ENCODE assay signal across 29 mouse cellular contexts in genomic region chr8:18460609-18461008, GRCm38 (mm10).
DNase-seq lines count a peak whose midpoint lies in the region; TF ChIP-seq lines count a peak whose summit lies in the region.
"Had no signal": no experiment of that assay in that cellular context is flagged by ENCODE, and none has a peak within 500 bp of the region (broad histone marks: within the 10 kb centered on the region; RNA-seq: fewer than 3 reads in every experiment).

No protein-coding gene starts in this region.

- no peak overlapping the region for H3K27ac ChIP-seq in CH12.LX (ENCODE audit: insufficient read depth, low read depth)
- H3K27ac ChIP-seq in ES-Bruce4 (ENCODE audit: insufficient read depth, low read length) = no peak overlapping the region
- no peak overlapping the region for H3K27ac ChIP-seq in MEL (ENCODE audit: control insufficient read depth, low read depth, low read length)
- no peak overlapping the region for H3K27ac ChIP-seq in cerebellum, adult 2 months (ENCODE audit: insufficient read depth, low read length)
- H3K27ac ChIP-seq: embryonic facial prominence, embryonic 10.5 days; embryonic facial prominence, embryonic 13.5 days; forebrain, embryonic 10.5 days; forebrain, embryonic 13.5 days; heart, embryonic 15.5 days; hindbrain, embryonic 10.5 days; hindbrain, embryonic 13.5 days; intestine, embryonic 15.5 days had no signal

- H3K36me3 ChIP-seq in CH12.LX (replicated peaks in 1 of 2; ENCODE audit: control insufficient read depth in 1 of 2, insufficient read depth in 1 of 2, low read length in 1 of 2) (no peaks in the 10 kb centered on the region), ES-Bruce4 (ENCODE audit: control insufficient read depth, insufficient read depth, low read length, poor library complexity, severe bottlenecking) (no peaks in the 10 kb centered on the region), MEL (ENCODE audit: control insufficient read depth in 1 of 2, insufficient read depth in 2 of 2, low read length in 2 of 2) (no peaks in the 10 kb centered on the region)
- H3K36me3 ChIP-seq: embryonic facial prominence, embryonic 10.5 days; embryonic facial prominence, embryonic 13.5 days; forebrain, embryonic 10.5 days; heart, embryonic 12.5 days; heart, embryonic 15.5 days; hindbrain, embryonic 10.5 days; hindbrain, embryonic 13.5 days; intestine, embryonic 15.5 days had no signal

- H3K4me1 ChIP-seq in CH12.LX (ENCODE audit: control insufficient read depth in 1 of 2, insufficient read depth in 2 of 2) (peaks cover 0 to 4% of the 10 kb centered on the region in 2 experiments; a peak in 1 of 4 replicates), ES-Bruce4 (ENCODE audit: control insufficient read depth, insufficient read depth, low read length) (no peaks in the 10 kb centered on the region), MEL (ENCODE audit: control insufficient read depth in 1 of 2, insufficient read depth in 2 of 2, low read length in 2 of 2) (no peaks in the 10 kb centered on the region)
- no peaks in the 10 kb centered on the region for H3K4me1 ChIP-seq in cerebellum, adult 2 months (ENCODE audit: control insufficient read depth, insufficient read depth, low read length)
- H3K4me1 ChIP-seq: embryonic facial prominence, embryonic 10.5 days; embryonic facial prominence, embryonic 13.5 days; forebrain, embryonic 10.5 days; forebrain, embryonic 13.5 days; heart, embryonic 12.5 days; heart, embryonic 15.5 days; hindbrain, embryonic 10.5 days; hindbrain, embryonic 13.5 days; intestine, embryonic 15.5 days had no signal

- TF ChIP-seq POLR2A in CH12.LX (IDR thresholded peaks at IDR 0.05; ENCODE audit: low read depth, low read length) (no peak), ES-Bruce4 (IDR thresholded peaks at IDR 0.05; ENCODE audit: insufficient read depth, low read length) (no peak), MEL (IDR thresholded peaks at IDR 0.05; ENCODE audit: control insufficient read depth in 1 of 2, insufficient read depth in 1 of 2, low read depth in 1 of 2, low read length in 2 of 2, poor library complexity in 1 of 2) (no peak)
- no peak for TF ChIP-seq POLR2A in cerebellum, adult 2 months (IDR thresholded peaks at IDR 0.05; ENCODE audit: borderline replicate concordance, insufficient read depth, low read length)

- TF ChIP-seq EP300 in CH12.LX (IDR thresholded peaks at IDR 0.05; ENCODE audit: low read length) (no peak), ES-Bruce4 (IDR thresholded peaks at IDR 0.05; ENCODE audit: insufficient read depth, low read depth, low read length) (no peak), MEL (IDR thresholded peaks at IDR 0.05; ENCODE audit: low read depth in 1 of 2, low read length in 2 of 2) (no peak)

- WGBS in cerebellum, adult 2 months = 67% methylated on average over 4 of the region's 4 CpGs

- no peak overlapping the region for H3K4me2 ChIP-seq in CH12.LX (ENCODE audit: insufficient read depth, low read depth, poor library complexity, severe bottlenecking)
- H3K4me2 ChIP-seq: embryonic facial prominence, embryonic 13.5 days; forebrain, embryonic 13.5 days; heart, embryonic 12.5 days; heart, embryonic 15.5 days; hindbrain, embryonic 13.5 days; intestine, embryonic 15.5 days had no signal

- TF ChIP-seq CTCF in CH12.LX (conservative IDR thresholded peaks at IDR 0.05 in 1 of 2, IDR thresholded peaks at IDR 0.05 in 1 of 2; ENCODE audit: low read depth in 2 of 2, low read length in 2 of 2) (no peak), ES-Bruce4 (IDR thresholded peaks at IDR 0.05; ENCODE audit: low read depth, low read length) (peak; percentile 56), MEL (IDR thresholded peaks at IDR 0.05 in 2 of 3, conservative IDR thresholded peaks at IDR 0.05 in 1 of 3; ENCODE audit: control insufficient read depth in 1 of 3, insufficient read depth in 1 of 3, low read depth in 2 of 3, low read length in 3 of 3, poor library complexity in 1 of 3, severe bottlenecking in 1 of 3) (no peak)
- TF ChIP-seq CTCF in cerebellum, adult 2 months (IDR thresholded peaks at IDR 0.05; ENCODE audit: borderline replicate concordance, insufficient read depth, low read depth, low read length) = no peak

- DNase-seq in CH12.LX (ENCODE audit: extremely low read depth) = no peak
- peak; percentile 1 for DNase-seq in MEL (ENCODE audit: low read depth, low spot score)
- peak; percentile 24 for DNase-seq in WW6 (ENCODE audit: low read depth, low spot score)
- no peak for DNase-seq in cerebellum, adult 2 months
- no peak for DNase-seq in cerebellum, postnatal 25 days
- DNase-seq in retina, embryonic 14.5 days (ENCODE audit: low spot score) = no peak
- DNase-seq: adrenal gland, adult 8-10 months; adrenal gland, postnatal 25 days; B cell, adult 2 months; cerebellum, adult 11-12 months; cerebellum, adult 9-10 months; cerebellum, postnatal 36 days; embryo, embryonic 11 days; gastrocnemius, postnatal 25 days; heart, adult 18-20 months; heart, postnatal 10 days; heart, postnatal 36 days; kidney, adult 11 months; kidney, adult 8-10 months had no signal

- peak; percentile 12 for TF ChIP-seq RAD21 in CH12.LX (IDR thresholded peaks at IDR 0.05; ENCODE audit: low read depth, low read length)
- no peak; the same call in 1 of the 2 replicates for TF ChIP-seq RAD21 in MEL (IDR thresholded peaks at IDR 0.05; ENCODE audit: low read depth, low read length)

- no peaks in the 10 kb centered on the region for H3K79me2 ChIP-seq in CH12.LX (replicated peaks; ENCODE audit: control insufficient read depth, extremely low read depth, insufficient read depth, poor library complexity, severe bottlenecking)
- no peaks in the 10 kb centered on the region for H3K79me2 ChIP-seq in MEL (ENCODE audit: control insufficient read depth, insufficient read depth, low read length, poor library complexity)

- H3K27me3 ChIP-seq in CH12.LX (replicated peaks) = peaks cover 33% of the 10 kb centered on the region
- H3K27me3 ChIP-seq in ES-Bruce4 (ENCODE audit: control insufficient read depth, insufficient read depth, low read length, poor library complexity, severe bottlenecking) = no peaks in the 10 kb centered on the region
- H3K27me3 ChIP-seq in MEL (ENCODE audit: control insufficient read depth in 1 of 2, insufficient read depth in 2 of 2, low read length in 2 of 2) = no peaks in the 10 kb centered on the region
- no peaks in the 10 kb centered on the region for H3K27me3 ChIP-seq in cerebellum, adult 2 months (ENCODE audit: control insufficient read depth, insufficient read depth, low read length)
- H3K27me3 ChIP-seq: embryonic facial prominence, embryonic 13.5 days; forebrain, embryonic 13.5 days; heart, embryonic 12.5 days; heart, embryonic 15.5 days; hindbrain, embryonic 13.5 days; intestine, embryonic 15.5 days had no signal

- dilution Hi-C loops in CH12.LX (cut with MboI; ENCODE audit: extremely low pct_ligation_motif_present, extremely low pct_unique_long_range_greater_than_20kb, low sequenced_read_pairs) = no loop called here

- H3K4me3 ChIP-seq in CH12.LX (replicated peaks in 1 of 3; ENCODE audit: low read depth in 2 of 3, low read length in 2 of 3, poor library complexity in 1 of 3) (no peak overlapping the region), ES-Bruce4 (ENCODE audit: low read depth, low read length) (no peak overlapping the region), MEL (ENCODE audit: control insufficient read depth in 1 of 2, insufficient read depth in 1 of 2, low read depth in 2 of 2, low read length in 2 of 2) (no peak overlapping the region)
- H3K4me3 ChIP-seq in cerebellum, adult 2 months (replicated peaks; ENCODE audit: insufficient read depth, low read depth, low read length) = no peak overlapping the region
- H3K4me3 ChIP-seq: embryonic facial prominence, embryonic 10.5 days; embryonic facial prominence, embryonic 13.5 days; forebrain, embryonic 10.5 days; forebrain, embryonic 13.5 days; heart, embryonic 12.5 days; heart, embryonic 15.5 days; hindbrain, embryonic 10.5 days; hindbrain, embryonic 13.5 days; intestine, embryonic 15.5 days had no signal

- no peaks in the 10 kb centered on the region for H3K9me3 ChIP-seq in CH12.LX (replicated peaks; ENCODE audit: low read length)
- H3K9me3 ChIP-seq in ES-Bruce4 (replicated peaks; ENCODE audit: control insufficient read depth, insufficient read depth, low read length, poor library complexity, severe bottlenecking) = no peaks in the 10 kb centered on the region; the same call in 1 of the 2 replicates
- no peaks in the 10 kb centered on the region for H3K9me3 ChIP-seq in MEL (replicated peaks; ENCODE audit: insufficient read depth, low read length)
- H3K9me3 ChIP-seq: embryonic facial prominence, embryonic 10.5 days; embryonic facial prominence, embryonic 13.5 days; forebrain, embryonic 10.5 days; forebrain, embryonic 13.5 days; heart, embryonic 12.5 days; heart, embryonic 15.5 days; hindbrain, embryonic 10.5 days; hindbrain, embryonic 13.5 days; intestine, embryonic 15.5 days had no signal

- no peak overlapping the region for H3K9ac ChIP-seq in CH12.LX (ENCODE audit: insufficient read depth, low read depth)
- H3K9ac ChIP-seq in ES-Bruce4 (ENCODE audit: low read depth, poor library complexity, severe bottlenecking) = no peak overlapping the region
- no peak overlapping the region for H3K9ac ChIP-seq in MEL (ENCODE audit: control insufficient read depth, low read depth, low read length, poor library complexity, severe bottlenecking)
- H3K9ac ChIP-seq: embryonic facial prominence, embryonic 13.5 days; forebrain, embryonic 13.5 days; heart, embryonic 12.5 days; heart, embryonic 15.5 days; hindbrain, embryonic 13.5 days; intestine, embryonic 15.5 days had no signal

- in situ Hi-C loops in CH12.LX (cut with MboI; ENCODE audit: low pct_ligation_motif_present, low pct_unique_long_range_greater_than_20kb, low sequenced_read_pairs) = no loop called here

TF ChIP-seq in CH12.LX, 34 proteins besides CTCF, POLR2A, EP300 and RAD21 (continues in another document):
- TF ChIP-seq USF2 (conservative IDR thresholded peaks at IDR 0.05; ENCODE audit: low read depth, low read length) = no peak
- TF ChIP-seq MAZ (IDR thresholded peaks at IDR 0.05; ENCODE audit: low read depth, low read length) = no peak
- no peak for TF ChIP-seq MAX (IDR thresholded peaks at IDR 0.05; ENCODE audit: low read length)
- no peak for TF ChIP-seq MXI1 (IDR thresholded peaks at IDR 0.05; ENCODE audit: low read depth, low read length)
- TF ChIP-seq ZKSCAN1 (IDR thresholded peaks at IDR 0.05; ENCODE audit: borderline replicate concordance, low read depth, low read length) = no peak
- TF ChIP-seq TBP (conservative IDR thresholded peaks at IDR 0.05; ENCODE audit: low read depth, low read length) = no peak

TF ChIP-seq in MEL, 35 proteins besides CTCF, POLR2A, EP300 and RAD21 (continues in another document):
- TF ChIP-seq MAX (IDR thresholded peaks at IDR 0.05; ENCODE audit: low read length) (no peak), MEF2A (IDR thresholded peaks at IDR 0.05; ENCODE audit: extremely low read depth, insufficient replicate concordance, low read depth, low read length, poor library complexity, severe bottlenecking) (no peak), MAFK (IDR thresholded peaks at IDR 0.05; ENCODE audit: borderline replicate concordance, low read depth, low read length) (no peak), ZNF384 (IDR thresholded peaks at IDR 0.05; ENCODE audit: low read depth, low read length) (no peak), E2F4 (IDR thresholded peaks at IDR 0.05; ENCODE audit: borderline replicate concordance, low read depth, low read length) (no peak), CHD2 (IDR thresholded peaks at IDR 0.05; ENCODE audit: low read length) (no peak), ZMIZ1 (IDR thresholded peaks at IDR 0.05; ENCODE audit: low read depth, low read length) (no peak)

Comparison
In these comparisons a context has a peak if more than half of its experiments do, and no peak if none do; other contexts are left out.
1. DNase-seq: peak in MEL (single experiment) and WW6 (single experiment); none in CH12.LX (single experiment), cerebellum, adult 2 months (0 of 2), cerebellum, postnatal 25 days (0 of 2) and retina, embryonic 14.5 days (single experiment).
2. Of the 35 proteins assayed by ChIP-seq in both MEL and CH12.LX: peak only in MEL: none; only in CH12.LX: RAD21; in both: none; in neither: 34.